Mouse (Mus musculus) liver, adult 2 months (tissue): ENCODE data around the gene Cog7.

Experiments used
- CTCF ChIP-seq: fragments of 200-500 bp; IDR thresholded peaks from 2 replicates; pipeline ENCODE4 v1.5.1; 2011; ENCODE audit warnings: low read depth, low read length, control low read depth
- POLR2A ChIP-seq: fragments of 200-500 bp; IDR thresholded peaks from 2 replicates; pipeline ENCODE4 v1.6.1; 2011; ENCODE audit warnings: low read length, control low read depth; ENCODE audit not compliant: insufficient read depth; ENCODE audit errors: extremely low read depth

- TF ChIP-seq CTCF (no peak), POLR2A (no peak)
Measured at GRCm38 (mm10) chr7:121941016-121941415, 40.5 kb downstream of the Cog7 start.
